Mouse (Mus musculus) spleen, adult 2 months (tissue): ENCODE measurements around the gene Zfp791.

Experiments used
- CTCF ChIP-seq: fragments of 200-500 bp; IDR thresholded peaks from 2 replicates; pipeline ENCODE4 v1.5.1; 2011; ENCODE audit warnings: mild to moderate bottlenecking, inconsistent platforms; ENCODE audit not compliant: insufficient read depth, insufficient read length, insufficient replicate concordance; ENCODE audit errors: extremely low read depth
- POLR2A ChIP-seq: fragments of 200-500 bp; IDR thresholded peaks from 2 replicates; pipeline ENCODE4 v1.6.1; 2011; ENCODE audit warnings: low read depth, low read length, inconsistent platforms

DNA sequence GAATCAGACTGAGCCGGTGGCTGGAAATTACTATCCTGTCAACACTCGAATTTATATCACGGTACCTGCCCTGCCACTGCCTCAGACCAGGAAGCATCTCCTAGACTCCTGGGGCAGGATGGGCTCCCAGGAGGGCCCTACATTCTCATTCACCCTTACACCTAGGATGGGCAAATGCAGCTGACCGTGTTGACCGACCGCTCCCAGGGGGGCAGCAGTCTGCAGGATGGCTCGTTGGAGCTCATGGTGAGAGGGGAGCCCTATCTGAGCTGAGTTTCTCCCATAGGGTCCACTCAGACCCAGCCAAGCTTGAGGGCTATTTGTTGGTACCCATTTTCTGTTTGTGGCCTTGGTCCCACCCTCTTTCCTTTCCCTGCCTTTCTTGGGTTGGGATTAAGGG, 27.3 kb downstream of the Zfp791 start:
- no peak for TF ChIP-seq CTCF
- no peak for TF ChIP-seq POLR2A
